Mouse (Mus musculus): ENCODE measurements around the gene Stpg3. TPM values are rescaled to one million over a fixed set of nuclear protein-coding genes. Genes with fewer than 3 reads are reported as not detected.

Stpg3 gene
- polyA plus RNA-seq, 1 experiment from 2014 or later = not detected

GRCm38 (mm10) chr2:25194486-25195171, 19.8 kb downstream of the Stpg3 start:
- no peak overlapping the region for H3K27ac ChIP-seq (replicated peaks in 1 of 2; ENCODE audit: control insufficient read depth in 1 of 2, insufficient read depth in 1 of 2, low read depth in 2 of 2, low read length in 2 of 2)
- H3K4me2 ChIP-seq (ENCODE audit: low read length) = peak overlapping the region; percentile 72
- 0 out of 4 replicates have a peak overlapping the region, but pooled peaks of 1 of the 2 experiments have one; percentile 42 for H3K4me3 ChIP-seq (ENCODE audit: control insufficient read depth in 1 of 2, insufficient read depth in 1 of 2, low read depth in 1 of 2, low read length in 2 of 2)
- no peak for ATAC-seq (ENCODE audit: insufficient number of reproducible peaks, insufficient read depth, low FRiP score, low read depth)
- 74% methylated on average over 17 of the region's 17 CpGs for WGBS
- no peaks in the 10 kb centered on the region for H3K9me3 ChIP-seq (ENCODE audit: control insufficient read depth, low read length)
- peaks cover 5% of the 10 kb centered on the region for H3K27me3 ChIP-seq (ENCODE audit: control insufficient read depth, insufficient read depth, low read length)
- H3K36me3 ChIP-seq (ENCODE audit: control insufficient read depth, insufficient read depth, low read length) = peaks cover 15% of the 10 kb centered on the region
- H3K4me1 ChIP-seq (ENCODE audit: control insufficient read depth in 2 of 2, insufficient read depth in 2 of 2, low read length in 2 of 2) = peaks cover 9 to 26% of the 10 kb centered on the region in 2 experiments; a peak in 3 of 4 replicates
- H3K9ac ChIP-seq (ENCODE audit: low read length) = no peak overlapping the region

GRCm38 (mm10) chr2:25194006-25194405, 20.4 kb downstream of the Stpg3 start:
- peaks cover 5% of the 10 kb centered on the region for H3K27me3 ChIP-seq (ENCODE audit: control insufficient read depth, insufficient read depth, low read length)
- H3K36me3 ChIP-seq (ENCODE audit: control insufficient read depth, insufficient read depth, low read length) = peaks cover 9% of the 10 kb centered on the region
- WGBS = 64% methylated on average over 5 of the region's 5 CpGs
- peak overlapping the region; percentile 72; the same call in 1 of the 2 replicates for H3K4me2 ChIP-seq (ENCODE audit: low read length)
- ATAC-seq (ENCODE audit: insufficient number of reproducible peaks, insufficient read depth, low FRiP score, low read depth) = no peak
- H3K9me3 ChIP-seq (ENCODE audit: control insufficient read depth, low read length) = no peaks in the 10 kb centered on the region
- H3K4me3 ChIP-seq (ENCODE audit: control insufficient read depth in 1 of 2, insufficient read depth in 1 of 2, low read depth in 1 of 2, low read length in 2 of 2) = no peak overlapping the region
- H3K9ac ChIP-seq (ENCODE audit: low read length) = peak overlapping the region; percentile 30; the same call in 1 of the 2 replicates
- peaks cover 9 to 26% of the 10 kb centered on the region in 2 experiments; a peak in 3 of 4 replicates for H3K4me1 ChIP-seq (ENCODE audit: control insufficient read depth in 2 of 2, insufficient read depth in 2 of 2, low read length in 2 of 2)
- peak overlapping the region in 1 of 2 experiments; percentile 59; a peak in 2 of 4 replicates for H3K27ac ChIP-seq (replicated peaks in 1 of 2; ENCODE audit: control insufficient read depth in 1 of 2, insufficient read depth in 1 of 2, low read depth in 2 of 2, low read length in 2 of 2)

GRCm38 (mm10) chr2:25193330-25193770, 21.1 kb downstream of the Stpg3 start:
- WGBS = 2% methylated on average over 6 of the region's 6 CpGs
- H3K9ac ChIP-seq (ENCODE audit: low read length) = peak overlapping the region; percentile 30; the same call in 1 of the 2 replicates
- H3K4me1 ChIP-seq (ENCODE audit: control insufficient read depth in 2 of 2, insufficient read depth in 2 of 2, low read length in 2 of 2) = peaks cover 9 to 24% of the 10 kb centered on the region in 2 experiments; a peak in 3 of 4 replicates
- peaks cover 5% of the 10 kb centered on the region for H3K27me3 ChIP-seq (ENCODE audit: control insufficient read depth, insufficient read depth, low read length)
- peak overlapping the region in 1 of 2 experiments; percentile 59; a peak in 2 of 4 replicates for H3K27ac ChIP-seq (replicated peaks in 1 of 2; ENCODE audit: control insufficient read depth in 1 of 2, insufficient read depth in 1 of 2, low read depth in 2 of 2, low read length in 2 of 2)
- ATAC-seq (ENCODE audit: insufficient number of reproducible peaks, insufficient read depth, low FRiP score, low read depth) = peak; percentile 54
- H3K4me3 ChIP-seq (ENCODE audit: control insufficient read depth in 1 of 2, insufficient read depth in 1 of 2, low read depth in 1 of 2, low read length in 2 of 2) = no peak overlapping the region
- H3K9me3 ChIP-seq (ENCODE audit: control insufficient read depth, low read length) = no peaks in the 10 kb centered on the region
- H3K36me3 ChIP-seq (ENCODE audit: control insufficient read depth, insufficient read depth, low read length) = peaks cover 4% of the 10 kb centered on the region; the same call in 1 of the 2 replicates
- peak overlapping the region; percentile 72 for H3K4me2 ChIP-seq (ENCODE audit: low read length)

GRCm38 (mm10) chr2:25187841-25188240, 26.6 kb downstream of the Stpg3 start:
- H3K9ac ChIP-seq (ENCODE audit: low read length) = no peak overlapping the region
- WGBS = 79% methylated on average over 6 of the region's 6 CpGs
- no peaks in the 10 kb centered on the region; the same call in 1 of the 2 replicates for H3K36me3 ChIP-seq (ENCODE audit: control insufficient read depth, insufficient read depth, low read length)
- no peak for ATAC-seq (ENCODE audit: insufficient number of reproducible peaks, insufficient read depth, low FRiP score, low read depth)
- H3K4me2 ChIP-seq (ENCODE audit: low read length) = no peak overlapping the region
- peaks cover 26% of the 10 kb centered on the region for H3K27me3 ChIP-seq (ENCODE audit: control insufficient read depth, insufficient read depth, low read length)
- no peaks in the 10 kb centered on the region for H3K9me3 ChIP-seq (ENCODE audit: control insufficient read depth, low read length)
- no peak overlapping the region for H3K27ac ChIP-seq (replicated peaks in 1 of 2; ENCODE audit: control insufficient read depth in 1 of 2, insufficient read depth in 1 of 2, low read depth in 2 of 2, low read length in 2 of 2)
- H3K4me3 ChIP-seq (ENCODE audit: control insufficient read depth in 1 of 2, insufficient read depth in 1 of 2, low read depth in 1 of 2, low read length in 2 of 2) = no peak overlapping the region
- H3K4me1 ChIP-seq (ENCODE audit: control insufficient read depth in 2 of 2, insufficient read depth in 2 of 2, low read length in 2 of 2) = peaks cover 2 to 4% of the 10 kb centered on the region in 2 experiments; a peak in 2 of 4 replicates

- H3K9ac ChIP-seq (ENCODE audit: low read length) = no peak overlapping the region
- peak overlapping the region; percentile 97 for H3K4me2 ChIP-seq (ENCODE audit: low read length)
- 35% methylated on average over 5 of the region's 5 CpGs for WGBS
- H3K4me1 ChIP-seq (ENCODE audit: control insufficient read depth in 2 of 2, insufficient read depth in 2 of 2, low read length in 2 of 2) = peaks cover 2 to 9% of the 10 kb centered on the region in 2 experiments; a peak in 2 of 4 replicates
- no peak for ATAC-seq (ENCODE audit: insufficient number of reproducible peaks, insufficient read depth, low FRiP score, low read depth)
- H3K36me3 ChIP-seq (ENCODE audit: control insufficient read depth, insufficient read depth, low read length) = no peaks in the 10 kb centered on the region; the same call in 1 of the 2 replicates
- no peaks in the 10 kb centered on the region for H3K9me3 ChIP-seq (ENCODE audit: control insufficient read depth, low read length)
- peaks cover 26% of the 10 kb centered on the region for H3K27me3 ChIP-seq (ENCODE audit: control insufficient read depth, insufficient read depth, low read length)
- H3K27ac ChIP-seq (replicated peaks in 1 of 2; ENCODE audit: control insufficient read depth in 1 of 2, insufficient read depth in 1 of 2, low read depth in 2 of 2, low read length in 2 of 2) = no peak overlapping the region
- peak overlapping the region in 1 of 2 experiments; percentile 51; a peak in 1 of 4 replicates for H3K4me3 ChIP-seq (ENCODE audit: control insufficient read depth in 1 of 2, insufficient read depth in 1 of 2, low read depth in 1 of 2, low read length in 2 of 2)
These were observed 27.9 kb downstream of the Stpg3 start for GRCm38 (mm10) chr2:25186575-25186930.

GRCm38 (mm10) chr2:25185625-25186574, 28.5 kb downstream of the Stpg3 start:
- Histone ChIP-seq H3K27ac (replicated peaks in 1 of 2; ENCODE audit: control insufficient read depth in 1 of 2, insufficient read depth in 1 of 2, low read depth in 2 of 2, low read length in 2 of 2) (peak overlapping the region; percentile 0 to 63; a peak in 3 of 4 replicates), H3K36me3 (ENCODE audit: control insufficient read depth, insufficient read depth, low read length) (no peaks in the 10 kb centered on the region; the same call in 1 of the 2 replicates), H3K9ac (ENCODE audit: low read length) (peak overlapping the region; percentile 78), H3K4me1 (ENCODE audit: control insufficient read depth in 2 of 2, insufficient read depth in 2 of 2, low read length in 2 of 2) (peaks cover 2 to 9% of the 10 kb centered on the region in 2 experiments; a peak in 2 of 4 replicates), H3K9me3 (ENCODE audit: control insufficient read depth, low read length) (no peaks in the 10 kb centered on the region), H3K27me3 (ENCODE audit: control insufficient read depth, insufficient read depth, low read length) (peaks cover 26% of the 10 kb centered on the region), H3K4me3 (ENCODE audit: control insufficient read depth in 1 of 2, insufficient read depth in 1 of 2, low read depth in 1 of 2, low read length in 2 of 2) (peak overlapping the region; percentile 47 to 51), H3K4me2 (ENCODE audit: low read length) (peak overlapping the region; percentile 97)
- ATAC-seq (ENCODE audit: insufficient number of reproducible peaks, insufficient read depth, low FRiP score, low read depth) = peak; percentile 63
- 2% methylated on average over 59 of the region's 64 CpGs for WGBS

- WGBS = 91% methylated on average over 7 of the region's 7 CpGs
- no peak overlapping the region for H3K4me3 ChIP-seq (ENCODE audit: control insufficient read depth in 1 of 2, insufficient read depth in 1 of 2, low read depth in 1 of 2, low read length in 2 of 2)
- H3K4me1 ChIP-seq (ENCODE audit: control insufficient read depth in 2 of 2, insufficient read depth in 2 of 2, low read length in 2 of 2) = peaks cover 6 to 12% of the 10 kb centered on the region in 2 experiments; a peak in 2 of 4 replicates
- no peaks in the 10 kb centered on the region for H3K9me3 ChIP-seq (ENCODE audit: control insufficient read depth, low read length)
- no peak overlapping the region for H3K27ac ChIP-seq (replicated peaks in 1 of 2; ENCODE audit: control insufficient read depth in 1 of 2, insufficient read depth in 1 of 2, low read depth in 2 of 2, low read length in 2 of 2)
- H3K27me3 ChIP-seq (ENCODE audit: control insufficient read depth, insufficient read depth, low read length) = peaks cover 33% of the 10 kb centered on the region
- H3K36me3 ChIP-seq (ENCODE audit: control insufficient read depth, insufficient read depth, low read length) = no peaks in the 10 kb centered on the region; the same call in 1 of the 2 replicates
- H3K9ac ChIP-seq (ENCODE audit: low read length) = no peak overlapping the region
- H3K4me2 ChIP-seq (ENCODE audit: low read length) = no peak overlapping the region
- no peak for ATAC-seq (ENCODE audit: insufficient number of reproducible peaks, insufficient read depth, low FRiP score, low read depth)
These were observed 29.9 kb downstream of the Stpg3 start for GRCm38 (mm10) chr2:25184496-25184895.
